Comparison of ENCODE assay signal across 12 mouse cellular contexts in genomic region chr5:98363428-98363827, GRCm38 (mm10). TPM values are rescaled to one million over a fixed set of nuclear protein-coding genes. Genes with fewer than 3 reads are reported as not detected.
DNase-seq lines count a peak whose midpoint lies in the region; ATAC-seq lines count a peak whose summit lies in the region.
"Had no signal": no experiment of that assay in that cellular context is flagged by ENCODE, and none has a peak within 500 bp of the region (broad histone marks: within the 10 kb centered on the region; RNA-seq: fewer than 3 reads in every experiment).

No protein-coding gene starts in this region.

- ATAC-seq in megakaryocyte, adult 5-6 weeks (ENCODE audit: poor library complexity, severe bottlenecking), result no peak
- ATAC-seq in common myeloid progenitor, adult 5-6 weeks (replicated peaks; ENCODE audit: low read depth, poor library complexity, severe bottlenecking), result 0 out of 2 replicates have a peak, but pooled peaks have one; percentile 39
- no peak for ATAC-seq in kidney, embryonic 14.5 days (ENCODE audit: low FRiP score, low TSS enrichment)

- H3K4me2 ChIP-seq in kidney, embryonic 14.5 days (replicated peaks; ENCODE audit: low read depth, low read length), result no peak overlapping the region
- H3K4me2 ChIP-seq: heart, embryonic 15.5 days; liver, embryonic 15.5 days had no signal

- no peaks in the 10 kb centered on the region for H3K4me1 ChIP-seq in megakaryocyte, embryonic 14.5 days
- no peaks in the 10 kb centered on the region; the same call in 1 of the 2 replicates for H3K4me1 ChIP-seq in kidney, embryonic 14.5 days (ENCODE audit: control insufficient read depth, insufficient read depth, low read length)
- H3K4me1 ChIP-seq: forebrain, embryonic 10.5 days; heart, embryonic 15.5 days; liver, embryonic 15.5 days had no signal

- 61% methylated on average over 8 of the region's 8 CpGs for WGBS in kidney, embryonic 14.5 days

- no peak overlapping the region for H3K27ac ChIP-seq in kidney, embryonic 14.5 days (ENCODE audit: low read depth, low read length)
- H3K27ac ChIP-seq: forebrain, embryonic 10.5 days; heart, embryonic 15.5 days; liver, embryonic 15.5 days had no signal

- no peaks in the 10 kb centered on the region for H3K36me3 ChIP-seq in megakaryocyte, embryonic 14.5 days (replicated peaks; ENCODE audit: low read length)
- no peaks in the 10 kb centered on the region for H3K36me3 ChIP-seq in kidney, embryonic 14.5 days (ENCODE audit: control insufficient read depth, insufficient read depth, low read length)
- H3K36me3 ChIP-seq: forebrain, embryonic 10.5 days; heart, embryonic 15.5 days; liver, embryonic 15.5 days had no signal

- 0 out of 2 replicates have a peak, but pooled peaks cover 11% of the 10 kb centered on the region for H3K9me3 ChIP-seq in megakaryocyte, embryonic 14.5 days
- no peaks in the 10 kb centered on the region for H3K9me3 ChIP-seq in kidney, embryonic 14.5 days (ENCODE audit: control insufficient read depth, low read length)
- H3K9me3 ChIP-seq: forebrain, embryonic 10.5 days; heart, embryonic 15.5 days; liver, embryonic 15.5 days had no signal

- H3K27me3 ChIP-seq in megakaryocyte, embryonic 14.5 days (replicated peaks), result no peaks in the 10 kb centered on the region
- no peaks in the 10 kb centered on the region for H3K27me3 ChIP-seq in kidney, embryonic 14.5 days (ENCODE audit: control insufficient read depth, insufficient read depth, low read length)
- H3K27me3 ChIP-seq: heart, embryonic 15.5 days; liver, embryonic 15.5 days had no signal

- H3K4me3 ChIP-seq in megakaryocyte, embryonic 14.5 days (replicated peaks), result peak overlapping the region; percentile 33
- H3K4me3 ChIP-seq in kidney, embryonic 14.5 days (ENCODE audit: low read length), result no peak overlapping the region
- H3K4me3 ChIP-seq: forebrain, embryonic 10.5 days; heart, embryonic 15.5 days; liver, embryonic 15.5 days had no signal

- DNase-seq in adrenal gland, postnatal 14 days, result peak; percentile 12
- DNase-seq in adrenal gland, adult 18-20 months (ENCODE audit: low spot score in 2 of 2), result no peak
- DNase-seq in lung, postnatal 36 days, result peak; percentile 22
- DNase-seq in layer of hippocampus, adult 11-12 months (ENCODE audit: low spot score), result no peak
- DNase-seq: kidney, postnatal 14 days had no signal

- H3K9ac ChIP-seq in kidney, embryonic 14.5 days (ENCODE audit: low read depth, low read length), result no peak overlapping the region
- H3K9ac ChIP-seq: heart, embryonic 15.5 days; liver, embryonic 15.5 days had no signal

RNA-seq across cellular contexts. Expression of gene Cfap299, which starts 34.3 kb away (rescaled TPM):
- total RNA-seq in adrenal gland, postnatal 14 days (2021), result not detected in 2 replicates
- total RNA-seq in adrenal gland, adult 18-20 months (2021), result not detected
- polyA plus RNA-seq in megakaryocyte, embryonic 14.5 days (2012; ENCODE audit: insufficient read depth, low replicate concordance), result not detected in 2 replicates
- not detected in 2 replicates for total RNA-seq in megakaryocyte, adult 5-6 weeks (2015)
- not detected in 2 replicates for total RNA-seq in megakaryocyte, adult 5-6 weeks (2017)
- not detected in 2 replicates for total RNA-seq in common myeloid progenitor, adult 5-6 weeks (2017)
- polyA plus RNA-seq in kidney, embryonic 14.5 days (2014; fragmentation: Nextera tagmentation; extraction: Ambion mirVana), result 0.43 and 0.63 TPM in 2 replicates
- polyA plus RNA-seq: heart, embryonic 15.5 days; liver, embryonic 15.5 days had no signal

Comparison
In these comparisons a context has a peak if more than half of its experiments do, and no peak if none do; other contexts are left out.
1. DNase-seq: peak in adrenal gland, postnatal 14 days (single experiment) and lung, postnatal 36 days (single experiment); none in adrenal gland, adult 18-20 months (0 of 2) and layer of hippocampus, adult 11-12 months (single experiment).